In the genomic region with DNA sequence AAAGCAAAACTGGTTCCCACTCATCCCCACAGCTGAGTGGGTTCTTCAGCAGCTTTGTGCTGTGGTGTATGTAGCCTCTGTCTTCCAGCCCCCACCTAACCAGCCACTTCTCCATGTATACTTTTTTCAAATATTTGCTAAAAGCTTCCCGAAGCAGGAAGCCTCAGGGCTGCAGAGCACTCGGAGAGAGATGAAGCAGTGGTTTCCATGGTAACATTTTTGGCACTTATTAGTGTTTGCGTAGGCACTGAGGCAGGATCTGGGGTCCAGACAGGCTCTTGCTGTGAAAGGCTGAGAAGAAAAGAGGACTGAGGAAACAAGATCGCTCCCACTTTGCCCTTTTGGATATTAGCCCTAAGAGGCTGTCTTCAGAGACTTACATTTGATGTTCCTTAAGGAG, we compare ENCODE assay signal across 12 mouse cellular contexts.
DNase-seq lines count a peak whose midpoint lies in the region; ATAC-seq lines count a peak whose summit lies in the region.
"Had no signal": no experiment of that assay in that cellular context is flagged by ENCODE, and none has a peak within 500 bp of the region (broad histone marks: within the 10 kb centered on the region; RNA-seq: fewer than 3 reads in every experiment).

No protein-coding gene starts in this region.

- no peaks in the 10 kb centered on the region for H3K36me3 ChIP-seq in midbrain, embryonic 11.5 days (ENCODE audit: control insufficient read depth, insufficient read depth, low read length)
- H3K36me3 ChIP-seq in midbrain, embryonic 10.5 days: no peaks in the 10 kb centered on the region
- H3K36me3 ChIP-seq: neural tube, embryonic 12.5 days had no signal

- H3K4me2 ChIP-seq in midbrain, embryonic 11.5 days: no peak overlapping the region
- H3K4me2 ChIP-seq: neural tube, embryonic 12.5 days had no signal

- no peak overlapping the region for H3K9ac ChIP-seq in midbrain, embryonic 11.5 days (ENCODE audit: low read length)
- H3K9ac ChIP-seq: neural tube, embryonic 12.5 days had no signal

- no peaks in the 10 kb centered on the region for H3K4me1 ChIP-seq in midbrain, embryonic 11.5 days (ENCODE audit: control insufficient read depth, insufficient read depth, low read length)
- H3K4me1 ChIP-seq in midbrain, embryonic 10.5 days: peaks cover 9% of the 10 kb centered on the region; the same call in 1 of the 2 replicates
- H3K4me1 ChIP-seq: neural tube, embryonic 12.5 days had no signal

- DNase-seq in embryo, embryonic 10 days (ENCODE audit: low spot score): peak; percentile 5
- no peak for DNase-seq in embryo, embryonic 10.5 days (ENCODE audit: low spot score)
- no peak for DNase-seq in midbrain, embryonic 11.5 days (ENCODE audit: low spot score, missing footprints)
- DNase-seq in midbrain, embryonic 10.5 days (ENCODE audit: low spot score): no peak
- DNase-seq in left cerebral cortex, postnatal 25 days (ENCODE audit: low spot score in 2 of 2): peak; percentile 20 to 60
- peak; percentile 4 to 16 for DNase-seq in right cerebral cortex, postnatal 36 days (ENCODE audit: low spot score in 2 of 2)
- DNase-seq in cerebellum, adult 9-10 months: no peak
- no peak for DNase-seq in urinary bladder, postnatal 14 days (ENCODE audit: low spot score)
- DNase-seq: cerebellum, adult 9-11 months; kidney, adult 11 months; lung, postnatal 14 days had no signal

- H3K4me3 ChIP-seq in midbrain, embryonic 11.5 days (ENCODE audit: low read depth, low read length): no peak overlapping the region
- no peak overlapping the region for H3K4me3 ChIP-seq in midbrain, embryonic 10.5 days
- H3K4me3 ChIP-seq: neural tube, embryonic 12.5 days had no signal

- H3K27me3 ChIP-seq in midbrain, embryonic 11.5 days (ENCODE audit: control insufficient read depth, insufficient read depth, low read length): no peaks in the 10 kb centered on the region
- H3K27me3 ChIP-seq in midbrain, embryonic 10.5 days (ENCODE audit: low read depth, poor library complexity, severe bottlenecking): peaks cover 79% of the 10 kb centered on the region
- H3K27me3 ChIP-seq: neural tube, embryonic 12.5 days had no signal

- no peak overlapping the region for H3K27ac ChIP-seq in midbrain, embryonic 11.5 days (ENCODE audit: low read depth, low read length)
- no peak overlapping the region for H3K27ac ChIP-seq in midbrain, embryonic 10.5 days (replicated peaks)
- H3K27ac ChIP-seq: neural tube, embryonic 12.5 days had no signal

- 38% methylated on average over 4 of the region's 4 CpGs for WGBS in midbrain, embryonic 11.5 days
- WGBS in midbrain, embryonic 10.5 days: 32% methylated on average over 4 of the region's 4 CpGs

- no peaks in the 10 kb centered on the region for H3K9me3 ChIP-seq in midbrain, embryonic 11.5 days (ENCODE audit: control insufficient read depth, low read length)
- no peaks in the 10 kb centered on the region for H3K9me3 ChIP-seq in midbrain, embryonic 10.5 days (replicated peaks)
- H3K9me3 ChIP-seq: neural tube, embryonic 12.5 days had no signal

- intact Hi-C loops in left cerebral cortex, postnatal 25 days (cut with DNase I): no loop called here

- peak; percentile 59; the same call in 1 of the 2 replicates for ATAC-seq in midbrain, embryonic 11.5 days (ENCODE audit: low FRiP score)

Comparison
In these comparisons a context has a peak if more than half of its experiments do, and no peak if none do; other contexts are left out.
1. DNase-seq: peak in embryo, embryonic 10 days (single experiment), left cerebral cortex, postnatal 25 days (2 of 2) and right cerebral cortex, postnatal 36 days (2 of 2); none in embryo, embryonic 10.5 days (single experiment), midbrain, embryonic 11.5 days (single experiment), midbrain, embryonic 10.5 days (single experiment), cerebellum, adult 9-10 months (single experiment) and urinary bladder, postnatal 14 days (single experiment).